Mouse (Mus musculus): ENCODE results near the gene A030014E15Rik. TPM values are rescaled to one million over a fixed set of nuclear protein-coding genes. Genes with fewer than 3 reads are reported as not detected.
"Not testable (repeated sequence)": the region's sequence is repeated elsewhere in the genome, so short reads cannot be mapped to it uniquely, and the experiment has no call there.

The A030014E15Rik gene
- polyA plus RNA-seq, 1 experiment from 2014 or later: not detected

DNA sequence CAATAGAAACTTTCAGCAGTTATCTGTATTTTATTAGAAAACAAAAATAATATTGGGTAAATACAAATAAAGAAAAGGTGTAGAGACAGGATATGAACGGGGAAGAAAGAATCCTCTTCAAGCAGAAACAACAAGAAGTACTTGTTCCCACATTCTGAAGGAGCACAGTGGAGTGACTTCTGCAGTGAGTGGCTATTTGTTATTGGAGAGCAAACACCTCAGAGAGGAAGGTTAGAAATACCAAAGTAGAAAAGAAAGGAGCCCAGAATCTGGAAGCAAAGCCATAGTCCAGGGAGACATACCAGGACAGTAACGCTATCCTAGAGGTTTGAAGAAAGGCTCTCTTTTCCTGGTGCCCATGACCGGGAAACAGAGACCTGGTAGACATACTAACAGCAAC is 5.8 kb downstream of the A030014E15Rik start:
- DNase-seq (ENCODE audit: low spot score); H3K9me3 ChIP-seq (replicated peaks; ENCODE audit: control insufficient read depth, low read length); H3K4me1 ChIP-seq (ENCODE audit: control insufficient read depth, insufficient read depth, low read length); H3K9ac ChIP-seq (ENCODE audit: low read length); H3K36me3 ChIP-seq (ENCODE audit: control insufficient read depth, insufficient read depth, low read length); ATAC-seq; H3K4me2 ChIP-seq (ENCODE audit: low read length); H3K4me3 ChIP-seq (ENCODE audit: low read depth, low read length); H3K27ac ChIP-seq (ENCODE audit: low read depth, low read length); H3K27me3 ChIP-seq (replicated peaks; ENCODE audit: control insufficient read depth, insufficient read depth, low read length): not testable (repeated sequence)
- WGBS: 89% methylated on average over 2 of the region's 3 CpGs

DNA sequence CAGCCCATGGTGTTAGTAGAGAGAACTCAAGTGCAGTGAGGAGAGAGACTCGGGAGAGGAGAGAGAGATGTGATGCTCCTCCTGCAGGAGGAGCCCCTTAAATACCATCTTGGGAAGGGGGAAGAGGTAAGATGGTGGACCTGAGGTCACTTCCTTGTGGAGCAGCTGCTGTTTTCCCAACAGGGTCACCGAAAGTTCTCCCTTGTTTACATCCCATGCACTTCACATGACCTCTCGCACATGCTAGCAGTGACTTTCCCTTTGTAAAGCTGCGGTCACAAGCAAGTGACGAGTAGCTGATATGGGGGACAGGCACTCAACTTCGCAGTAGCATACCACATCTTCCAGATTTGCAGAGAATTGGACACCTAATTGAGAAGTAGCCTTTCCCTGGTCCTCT is 6.6 kb downstream of the A030014E15Rik start, which contains the start of gene Gm6217:
TSS of gene Gm6217 (minus strand) at position 74 of the 400 bp plus-strand sequence.
- no CpG with 5 or more reads among the region's 6 CpGs for WGBS
- H3K9ac ChIP-seq (ENCODE audit: low read length); ATAC-seq; H3K4me1 ChIP-seq (ENCODE audit: control insufficient read depth, insufficient read depth, low read length); H3K4me3 ChIP-seq (ENCODE audit: low read depth, low read length); H3K36me3 ChIP-seq (ENCODE audit: control insufficient read depth, insufficient read depth, low read length); H3K27ac ChIP-seq (ENCODE audit: low read depth, low read length); DNase-seq (ENCODE audit: low spot score); H3K4me2 ChIP-seq (ENCODE audit: low read length); H3K27me3 ChIP-seq (replicated peaks; ENCODE audit: control insufficient read depth, insufficient read depth, low read length); H3K9me3 ChIP-seq (replicated peaks; ENCODE audit: control insufficient read depth, low read length): not testable (repeated sequence)

DNA sequence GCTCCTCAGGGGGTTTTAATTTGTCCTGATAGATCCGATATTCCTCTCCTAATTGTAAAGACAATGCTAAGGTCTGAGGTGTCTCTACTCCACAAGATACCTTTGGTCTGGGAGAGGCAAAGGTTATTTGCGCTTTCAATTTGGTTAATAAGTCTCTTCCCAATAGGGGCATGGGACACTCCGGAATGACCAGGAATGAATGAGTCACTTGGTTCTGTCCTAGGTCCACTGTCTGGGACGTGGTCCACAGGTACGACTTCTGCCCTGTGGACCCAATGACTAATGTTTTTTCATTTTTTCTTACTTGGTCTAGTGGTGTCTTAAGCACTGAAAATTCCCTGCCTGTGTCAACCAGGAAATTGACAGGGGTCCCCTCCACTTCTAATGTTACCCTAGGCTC is 13.9 kb downstream of the A030014E15Rik start:
- DNase-seq (ENCODE audit: low spot score) (no peak), ATAC-seq (no peak)
- Histone ChIP-seq H3K9ac (ENCODE audit: low read length) (no peak overlapping the region), H3K4me1 (ENCODE audit: control insufficient read depth, insufficient read depth, low read length) (no peaks in the 10 kb centered on the region), H3K27me3 (replicated peaks; ENCODE audit: control insufficient read depth, insufficient read depth, low read length) (no peaks in the 10 kb centered on the region), H3K9me3 (replicated peaks; ENCODE audit: control insufficient read depth, low read length) (no peaks in the 10 kb centered on the region), H3K36me3 (ENCODE audit: control insufficient read depth, insufficient read depth, low read length) (no peaks in the 10 kb centered on the region), H3K4me3 (ENCODE audit: low read depth, low read length) (no peak overlapping the region), H3K4me2 (ENCODE audit: low read length) (no peak overlapping the region), H3K27ac (ENCODE audit: low read depth, low read length) (no peak overlapping the region)
- WGBS: 94% methylated on average over 5 of the region's 5 CpGs

DNA sequence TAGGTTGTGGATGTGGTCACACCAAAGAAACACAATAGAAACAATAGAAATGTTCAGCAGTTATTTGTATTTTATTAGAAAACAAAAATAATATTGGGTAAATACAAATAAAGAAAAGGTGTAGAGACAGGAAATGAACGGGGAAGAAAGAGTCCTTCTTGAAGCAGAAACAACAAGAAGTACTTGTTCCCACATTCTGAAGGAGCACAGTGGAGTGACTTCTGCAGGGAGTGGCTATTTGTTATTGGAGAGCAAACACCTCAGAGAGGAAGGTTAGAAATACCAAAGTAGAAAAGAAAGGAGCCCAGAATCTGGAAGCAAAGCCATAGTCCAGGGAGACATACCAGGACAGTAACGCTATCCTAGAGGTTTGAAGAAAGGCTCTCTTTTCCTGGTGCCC is 17.8 kb downstream of the A030014E15Rik start:
- not testable (repeated sequence) for H3K4me2 ChIP-seq (ENCODE audit: low read length); H3K36me3 ChIP-seq (ENCODE audit: control insufficient read depth, insufficient read depth, low read length); H3K27me3 ChIP-seq (replicated peaks; ENCODE audit: control insufficient read depth, insufficient read depth, low read length); H3K9me3 ChIP-seq (replicated peaks; ENCODE audit: control insufficient read depth, low read length); H3K9ac ChIP-seq (ENCODE audit: low read length); H3K4me3 ChIP-seq (ENCODE audit: low read depth, low read length); ATAC-seq; H3K27ac ChIP-seq (ENCODE audit: low read depth, low read length); H3K4me1 ChIP-seq (ENCODE audit: control insufficient read depth, insufficient read depth, low read length); DNase-seq (ENCODE audit: low spot score)
- WGBS: 90% methylated on average over 1 of the region's 2 CpGs

DNA sequence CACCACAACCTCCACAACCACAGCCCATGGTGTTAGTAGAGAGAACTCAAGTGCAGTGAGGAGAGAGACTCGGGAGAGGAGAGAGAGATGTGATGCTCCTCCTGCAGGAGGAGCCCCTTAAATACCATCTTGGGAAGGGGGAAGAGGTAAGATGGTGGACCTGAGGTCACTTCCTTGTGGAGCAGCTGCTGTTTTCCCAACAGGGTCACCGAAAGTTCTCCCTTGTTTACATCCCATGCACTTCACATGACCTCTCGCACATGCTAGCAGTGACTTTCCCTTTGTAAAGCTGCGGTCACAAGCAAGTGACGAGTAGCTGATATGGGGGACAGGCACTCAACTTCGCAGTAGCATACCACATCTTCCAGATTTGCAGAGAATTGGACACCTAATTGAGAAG is 18.6 kb downstream of the A030014E15Rik start, which contains the start of gene A030003K21Rik:
TSS of gene A030003K21Rik (minus strand) at position 94 of the 400 bp plus-strand sequence.
- not testable (repeated sequence) for DNase-seq (ENCODE audit: low spot score); H3K4me2 ChIP-seq (ENCODE audit: low read length); H3K4me3 ChIP-seq (ENCODE audit: low read depth, low read length); H3K9me3 ChIP-seq (replicated peaks; ENCODE audit: control insufficient read depth, low read length); H3K27ac ChIP-seq (ENCODE audit: low read depth, low read length); H3K9ac ChIP-seq (ENCODE audit: low read length); ATAC-seq; H3K27me3 ChIP-seq (replicated peaks; ENCODE audit: control insufficient read depth, insufficient read depth, low read length); H3K36me3 ChIP-seq (ENCODE audit: control insufficient read depth, insufficient read depth, low read length); H3K4me1 ChIP-seq (ENCODE audit: control insufficient read depth, insufficient read depth, low read length)
- no CpG with 5 or more reads among the region's 6 CpGs for WGBS

DNA sequence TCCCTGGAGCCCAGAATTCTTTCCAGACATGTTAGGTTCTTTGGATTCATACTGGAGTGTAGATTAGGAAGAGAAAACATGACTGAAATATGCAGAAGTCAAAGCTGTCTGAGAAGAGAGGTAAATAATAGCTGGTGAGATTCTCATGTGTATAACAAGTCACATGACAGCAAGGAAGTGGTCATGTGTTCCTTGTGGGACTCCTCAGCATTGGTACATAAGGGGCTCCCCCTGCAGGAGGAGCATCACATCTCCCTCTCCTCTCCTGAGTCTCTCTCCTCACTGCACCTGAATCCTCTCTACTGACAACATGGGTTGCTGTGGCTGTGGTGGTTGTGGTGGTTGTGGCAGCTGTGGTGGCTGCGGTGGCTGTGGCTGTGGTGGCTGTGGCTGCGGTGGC is 21.3 kb downstream of the A030014E15Rik start:
- H3K27me3 ChIP-seq (replicated peaks; ENCODE audit: control insufficient read depth, insufficient read depth, low read length); H3K9ac ChIP-seq (ENCODE audit: low read length); H3K4me2 ChIP-seq (ENCODE audit: low read length); H3K9me3 ChIP-seq (replicated peaks; ENCODE audit: control insufficient read depth, low read length); H3K36me3 ChIP-seq (ENCODE audit: control insufficient read depth, insufficient read depth, low read length); H3K4me3 ChIP-seq (ENCODE audit: low read depth, low read length); ATAC-seq; H3K27ac ChIP-seq (ENCODE audit: low read depth, low read length); H3K4me1 ChIP-seq (ENCODE audit: control insufficient read depth, insufficient read depth, low read length); DNase-seq (ENCODE audit: low spot score): not testable (repeated sequence)
- 96% methylated on average over 2 of the region's 2 CpGs for WGBS

DNA sequence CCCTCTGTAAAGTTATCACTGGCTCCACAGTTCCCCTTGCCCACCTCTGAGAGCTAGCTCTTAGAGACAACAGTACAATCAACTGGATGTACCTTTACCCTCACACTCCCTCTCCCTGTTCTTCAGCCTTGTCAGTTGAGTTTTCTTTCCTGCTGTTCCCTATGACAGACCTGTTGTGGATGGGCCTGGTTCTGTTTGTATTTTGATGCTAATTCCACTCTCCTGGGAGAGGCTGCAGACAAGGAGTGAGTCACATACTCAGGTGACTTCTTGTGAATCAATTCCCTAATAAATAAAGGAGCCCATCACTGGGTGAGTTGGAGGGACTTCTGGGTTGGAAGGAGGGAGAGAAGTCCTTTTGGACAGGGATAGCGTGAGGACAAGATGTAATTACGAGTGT is 23.9 kb downstream of the A030014E15Rik start:
- Histone ChIP-seq H3K36me3 (ENCODE audit: control insufficient read depth, insufficient read depth, low read length) (no peaks in the 10 kb centered on the region), H3K4me1 (ENCODE audit: control insufficient read depth, insufficient read depth, low read length) (no peaks in the 10 kb centered on the region), H3K9me3 (replicated peaks; ENCODE audit: control insufficient read depth, low read length) (no peaks in the 10 kb centered on the region), H3K27ac (ENCODE audit: low read depth, low read length) (no peak overlapping the region), H3K4me2 (ENCODE audit: low read length) (no peak overlapping the region), H3K4me3 (ENCODE audit: low read depth, low read length) (no peak overlapping the region), H3K27me3 (replicated peaks; ENCODE audit: control insufficient read depth, insufficient read depth, low read length) (no peaks in the 10 kb centered on the region), H3K9ac (ENCODE audit: low read length) (no peak overlapping the region)
- ATAC-seq (no peak), DNase-seq (ENCODE audit: low spot score) (no peak)
- 81% methylated on average over 2 of the region's 2 CpGs for WGBS

DNA sequence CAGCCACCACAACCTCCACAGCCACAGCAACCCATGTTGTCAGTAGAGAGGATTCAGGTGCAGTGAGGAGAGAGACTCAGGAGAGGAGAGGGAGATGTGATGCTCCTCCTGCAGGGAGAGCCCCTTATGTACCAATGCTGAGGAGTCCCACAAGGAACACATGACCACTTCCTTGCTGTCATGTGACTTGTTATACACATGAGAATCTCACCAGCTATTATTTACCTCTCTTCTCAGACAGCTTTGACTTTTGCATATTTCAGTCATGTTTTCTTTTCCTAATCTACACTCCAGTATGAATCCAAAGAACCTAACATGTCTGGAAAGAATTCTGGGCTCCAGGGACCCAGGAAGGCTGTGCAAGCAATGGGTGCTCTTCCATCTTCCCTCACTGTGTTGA is 31.2 kb downstream of the A030014E15Rik start, which contains the start of gene Gm7544:
TSS of gene Gm7544 (minus strand) at position 101 of the 400 bp plus-strand sequence.
- ATAC-seq; H3K27me3 ChIP-seq (replicated peaks; ENCODE audit: control insufficient read depth, insufficient read depth, low read length); H3K36me3 ChIP-seq (ENCODE audit: control insufficient read depth, insufficient read depth, low read length); H3K27ac ChIP-seq (ENCODE audit: low read depth, low read length); H3K4me1 ChIP-seq (ENCODE audit: control insufficient read depth, insufficient read depth, low read length); H3K9me3 ChIP-seq (replicated peaks; ENCODE audit: control insufficient read depth, low read length); H3K9ac ChIP-seq (ENCODE audit: low read length); H3K4me2 ChIP-seq (ENCODE audit: low read length); DNase-seq (ENCODE audit: low spot score); H3K4me3 ChIP-seq (ENCODE audit: low read depth, low read length): not testable (repeated sequence)

DNA sequence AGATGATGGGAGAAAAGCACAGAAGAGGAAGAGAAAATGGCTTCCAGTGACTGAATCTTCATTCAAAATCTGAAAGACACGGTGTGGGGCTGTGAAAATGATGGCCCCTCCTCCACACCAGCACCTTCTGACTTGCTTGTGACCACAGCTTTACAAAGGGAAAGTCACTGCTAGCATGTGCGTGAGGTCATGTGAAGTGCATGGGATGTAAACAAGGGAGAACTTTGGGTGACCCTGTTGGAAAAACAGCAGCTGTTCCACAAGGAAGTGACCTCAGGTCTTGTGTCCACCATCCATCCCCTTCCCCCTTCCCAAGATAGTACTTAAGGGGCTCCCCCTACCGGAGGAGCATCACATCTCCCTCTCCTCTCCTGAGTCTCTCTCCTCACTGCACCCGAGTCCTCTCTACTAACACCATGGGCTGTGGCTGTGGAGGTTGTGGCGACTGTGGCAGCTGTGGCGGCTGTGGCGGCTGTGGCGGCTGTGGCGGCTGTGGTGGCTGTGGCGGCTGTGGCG is 35.2 kb downstream of the A030014E15Rik start, which contains the start of gene Gm47955:
TSS of gene Gm47955 (plus strand) at position 417 of the 516 bp plus-strand sequence.
- Histone ChIP-seq H3K4me3 (ENCODE audit: low read depth, low read length) (no peak within 1 kb of the TSS), H3K4me2 (ENCODE audit: low read length) (no peak within 1 kb of the TSS), H3K9me3 (replicated peaks; ENCODE audit: control insufficient read depth, low read length) (no peaks in the 10 kb centered on the region), H3K27me3 (replicated peaks; ENCODE audit: control insufficient read depth, insufficient read depth, low read length) (no peaks in the 10 kb centered on the region), H3K36me3 (ENCODE audit: control insufficient read depth, insufficient read depth, low read length) (no peaks in the 10 kb centered on the region), H3K9ac (ENCODE audit: low read length) (no peak within 1 kb of the TSS), H3K27ac (ENCODE audit: low read depth, low read length) (no peak within 1 kb of the TSS), H3K4me1 (ENCODE audit: control insufficient read depth, insufficient read depth, low read length) (no peaks in the 10 kb centered on the region)
- 91% methylated on average over 11 of the region's 11 CpGs for WGBS
- ATAC-seq (no peak), DNase-seq (ENCODE audit: low spot score) (no peak)
